Mouse (Mus musculus) gastrocnemius, adult 8-10 months (tissue): ENCODE data around the gene Aida. TPM values are rescaled to one million over a fixed set of nuclear protein-coding genes. Genes with fewer than 3 reads are reported as not detected.

Experiments
- total RNA-seq, 4 experiments: library from RNA; stranded (reverse); gene quantifications; 2 replicates each; pipeline ENCODE4 v1.2.4; 2022

Aida gene
- total RNA-seq, 4 experiments from 2014 or later: 16.6 to 21.7 (median 19.6) TPM

Other genes with a start within 250 kb of the Aida start
- gene Disp1, start 75.1 kb upstream of the Aida start, total RNA-seq: 1 to 10 TPM; 1.8 to 2.9 (median 2.2) TPM
- gene Brox, start 679 bp downstream of the Aida start, total RNA-seq: 10 to 100 TPM; 17.3 to 20.3 (median 18.2) TPM
- gene Mia3, start 73.0 kb downstream of the Aida start, total RNA-seq: 100 to 1,000 TPM; 195 to 255 (median 213) TPM
- 1 to 10 TPM; 4.0 to 7.9 (median 5.3) TPM for gene Taf1a, start 92.4 kb downstream of the Aida start, total RNA-seq
- gene Hhipl2, start 121.6 kb downstream of the Aida start, total RNA-seq: not detected